Mouse (Mus musculus) limb, embryonic 12.5 days (tissue): ENCODE data around the gene Tmem220. TPM values are rescaled to one million over a fixed set of nuclear protein-coding genes. Genes with fewer than 3 reads are reported as not detected.
"Not testable (repeated sequence)": the region's sequence is repeated elsewhere in the genome, so short reads cannot be mapped to it uniquely, and the experiment has no call there.

Experiments
- ATAC-seq: fragments of 200-750 bp; cut with Nextera tagmentation; 2 replicates; pipeline ENCODE4 v1.8.0; 2017; ENCODE audit warnings: low read depth, moderate TSS enrichment; ENCODE audit not compliant: insufficient number of reproducible peaks, insufficient read depth, low FRiP score, low TSS enrichment
- H3K27ac ChIP-seq: fragments of 300-500 bp; sonication (generic); 2 replicates; pipeline ENCODE4 v1.5.1; 2016; ENCODE audit warnings: mild to moderate bottlenecking, moderate library complexity
- H3K27me3 ChIP-seq: fragments of 300-500 bp; sonication (generic); 2 replicates; pipeline ENCODE4 v1.6.1; 2016; ENCODE audit warnings: mild to moderate bottlenecking, moderate library complexity
- H3K36me3 ChIP-seq: fragments of 300-500 bp; sonication (generic); 2 replicates; pipeline ENCODE4 v1.6.1; 2016; ENCODE audit warnings: mild to moderate bottlenecking, moderate library complexity
- H3K4me1 ChIP-seq: fragments of 300-500 bp; sonication (generic); replicated peaks from 2 replicates; pipeline ENCODE4 v1.6.1; 2016
- H3K4me2 ChIP-seq: fragments of 300-500 bp; sonication (generic); 2 replicates; pipeline ENCODE4 v1.6.1; 2016; ENCODE audit warnings: mild to moderate bottlenecking, moderate library complexity
- H3K4me3 ChIP-seq: fragments of 300-500 bp; sonication (generic); replicated peaks from 2 replicates; pipeline ENCODE4 v1.5.1; 2016; ENCODE audit warnings: mild to moderate bottlenecking
- H3K9ac ChIP-seq: fragments of 300-500 bp; sonication (generic); replicated peaks from 2 replicates; pipeline ENCODE4 v1.6.1; 2016; ENCODE audit warnings: mild to moderate bottlenecking, moderate library complexity
- H3K9me3 ChIP-seq: fragments of 300-500 bp; sonication (generic); 2 replicates; pipeline ENCODE4 v1.6.1; 2016; ENCODE audit warnings: mild to moderate bottlenecking, moderate library complexity
- WGBS: fragments of 180-500 bp; shearing (Covaris S2); methylation state at CpG from one replicate; pipeline ENCODE4 v1.1.7; 2016; 5-methylcytosine and 5-hydroxymethylcytosine counted together
- polyA plus RNA-seq: library from polyadenylated mRNA; unstranded; fragments of >200 nt; fragmentation: Nextera tagmentation; extraction: Ambion mirVana; gene quantifications from 2 replicates; pipeline ENCODE4 v1.2.1, GENCODE M21; 2016

The Tmem220 gene
- polyA plus RNA-seq, 1 experiment from 2014 or later: 1.1 TPM

GRCm38 (mm10) chr11:67020948-67021347 is 4.0 kb upstream of the Tmem220 start:
- Histone ChIP-seq H3K9ac (no peak overlapping the region), H3K4me1 (peaks cover 12% of the 10 kb centered on the region), H3K27ac (no peak overlapping the region), H3K36me3 (no peaks in the 10 kb centered on the region), H3K4me2 (peak overlapping the region; percentile 50), H3K9me3 (no peaks in the 10 kb centered on the region), H3K27me3 (peaks cover 20% of the 10 kb centered on the region), H3K4me3 (peak overlapping the region; percentile 20)
- WGBS: 3% methylated on average over 12 of the region's 12 CpGs
- ATAC-seq: no peak

GRCm38 (mm10) chr11:67022354-67023115 is 2.4 kb upstream of the Tmem220 start:
- 85% methylated on average over 13 of the region's 13 CpGs for WGBS
- no peak overlapping the region for H3K4me2 ChIP-seq
- no peak overlapping the region for H3K4me3 ChIP-seq
- no peak overlapping the region for H3K9ac ChIP-seq
- no peaks in the 10 kb centered on the region for H3K9me3 ChIP-seq
- H3K27ac ChIP-seq: no peak overlapping the region
- peaks cover 12% of the 10 kb centered on the region for H3K4me1 ChIP-seq
- no peaks in the 10 kb centered on the region for H3K36me3 ChIP-seq
- ATAC-seq: no peak
- peaks cover 20% of the 10 kb centered on the region for H3K27me3 ChIP-seq

DNA sequence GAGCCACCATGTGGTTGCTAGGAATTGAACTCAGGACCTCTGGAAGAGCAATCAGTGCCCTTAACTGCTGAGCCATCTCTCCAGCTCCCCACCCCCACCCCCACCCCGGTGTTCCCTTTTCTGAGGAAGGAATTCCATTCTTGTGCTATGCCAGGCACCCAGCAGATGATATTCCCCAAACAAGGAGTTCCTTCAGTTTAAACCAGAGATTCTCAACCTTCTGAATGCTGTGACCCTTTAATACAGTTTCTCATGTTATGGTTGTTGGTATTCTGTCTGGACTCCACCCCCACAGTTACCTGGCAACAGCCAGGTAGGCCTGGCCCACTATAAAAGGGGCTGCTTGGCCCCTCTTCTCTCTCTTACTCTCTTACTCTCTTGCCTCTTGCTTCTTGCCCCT is 1.8 kb upstream of the Tmem220 start:
- not testable (repeated sequence) for H3K36me3 ChIP-seq, H3K4me1 ChIP-seq, ATAC-seq, H3K4me3 ChIP-seq, H3K9me3 ChIP-seq, H3K4me2 ChIP-seq, H3K9ac ChIP-seq, H3K27ac ChIP-seq
- 40% methylated on average over 1 of the region's 1 CpGs for WGBS
- H3K27me3 ChIP-seq: peaks cover 18% of the 10 kb centered on the region

DNA sequence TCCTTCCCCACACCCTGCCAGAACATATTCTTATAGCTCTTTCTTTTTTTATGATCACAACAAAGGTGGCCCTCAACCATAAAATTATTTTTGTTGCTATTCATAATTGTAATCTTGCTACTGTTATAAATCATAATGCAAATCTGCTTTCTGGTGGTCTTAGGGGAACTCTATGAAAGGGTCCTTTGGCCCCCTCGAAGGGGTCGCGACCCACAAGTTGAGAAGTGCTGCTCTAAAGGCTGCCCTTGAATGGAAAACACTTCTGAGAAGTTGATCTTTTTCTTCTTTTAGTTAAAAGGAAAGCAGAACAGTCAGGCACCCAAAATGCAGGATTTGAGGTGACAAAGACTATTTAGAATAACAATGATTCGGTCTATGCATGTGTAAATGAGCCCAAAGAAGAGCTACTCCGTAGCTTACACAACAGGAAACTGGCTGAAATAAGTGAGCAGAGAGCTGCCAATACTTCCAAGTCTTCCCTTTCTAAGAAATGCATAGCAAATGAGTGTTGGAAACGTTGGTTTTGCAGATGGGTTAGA is 1.1 kb upstream of the Tmem220 start:
- ATAC-seq: no peak
- Histone ChIP-seq H3K27me3 (peaks cover 11% of the 10 kb centered on the region; the same call in 1 of the 2 replicates), H3K27ac (no peak overlapping the region), H3K4me1 (peaks cover 5% of the 10 kb centered on the region; the same call in 1 of the 2 replicates), H3K4me2 (no peak overlapping the region), H3K9me3 (no peaks in the 10 kb centered on the region), H3K4me3 (no peak overlapping the region), H3K36me3 (no peaks in the 10 kb centered on the region), H3K9ac (no peak overlapping the region)
- WGBS: 42% methylated on average over 6 of the region's 6 CpGs

GRCm38 (mm10) chr11:67030904-67031602 is 6.1 kb downstream of the Tmem220 start:
- Histone ChIP-seq H3K9me3 (no peaks in the 10 kb centered on the region), H3K27ac (no peak overlapping the region), H3K9ac (no peak overlapping the region), H3K4me3 (no peak overlapping the region), H3K36me3 (no peaks in the 10 kb centered on the region), H3K4me2 (no peak overlapping the region), H3K27me3 (no peaks in the 10 kb centered on the region), H3K4me1 (no peaks in the 10 kb centered on the region)
- 56% methylated on average over 16 of the region's 16 CpGs for WGBS
- no peak for ATAC-seq

DNA sequence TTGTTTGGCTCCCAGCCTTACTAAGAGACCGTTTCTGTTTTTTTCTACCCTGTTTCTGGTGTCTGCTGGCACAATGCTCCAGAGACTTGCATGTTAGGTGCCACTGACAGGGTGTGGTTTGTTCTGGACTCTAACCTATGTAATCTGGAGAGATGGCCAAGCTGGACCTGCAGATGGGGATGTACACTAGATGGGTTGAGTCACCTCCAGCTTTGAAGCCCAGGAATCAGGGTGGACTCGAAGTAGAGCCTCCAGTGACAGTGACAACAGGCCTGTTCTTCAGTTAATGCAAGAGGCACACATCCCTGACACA is 6.6 kb downstream of the Tmem220 start:
- 58% methylated on average over 2 of the region's 2 CpGs for WGBS
- Histone ChIP-seq H3K27me3 (no peaks in the 10 kb centered on the region), H3K4me3 (no peak overlapping the region)

GRCm38 (mm10) chr11:67034775-67035485 is 10.0 kb downstream of the Tmem220 start:
- H3K4me2 ChIP-seq: no peak overlapping the region
- no peak overlapping the region for H3K4me3 ChIP-seq
- no peak overlapping the region for H3K9ac ChIP-seq
- H3K36me3 ChIP-seq: peaks cover 31% of the 10 kb centered on the region
- H3K27me3 ChIP-seq: no peaks in the 10 kb centered on the region
- H3K4me1 ChIP-seq: no peaks in the 10 kb centered on the region
- no peak overlapping the region for H3K27ac ChIP-seq
- WGBS: 80% methylated on average over 4 of the region's 4 CpGs
- H3K9me3 ChIP-seq: no peaks in the 10 kb centered on the region
- no peak for ATAC-seq

More for the DNA sequence above, 6.6 kb downstream of the Tmem220 start:
- H3K9ac ChIP-seq: no peak overlapping the region
- no peak overlapping the region for H3K27ac ChIP-seq
- no peaks in the 10 kb centered on the region for H3K36me3 ChIP-seq
- no peaks in the 10 kb centered on the region for H3K9me3 ChIP-seq
- no peaks in the 10 kb centered on the region for H3K4me1 ChIP-seq
- ATAC-seq: no peak
- H3K4me2 ChIP-seq: no peak overlapping the region

GRCm38 (mm10) chr11:67036229-67036628 is 11.3 kb downstream of the Tmem220 start:
- Histone ChIP-seq H3K36me3 (peaks cover 44% of the 10 kb centered on the region), H3K4me2 (no peak overlapping the region), H3K27me3 (no peaks in the 10 kb centered on the region), H3K27ac (no peak overlapping the region), H3K4me1 (no peaks in the 10 kb centered on the region), H3K9ac (no peak overlapping the region), H3K9me3 (no peaks in the 10 kb centered on the region), H3K4me3 (no peak overlapping the region)
- 94% methylated on average over 6 of the region's 6 CpGs for WGBS
- ATAC-seq: no peak

GRCm38 (mm10) chr11:67036892-67037291 is 11.9 kb downstream of the Tmem220 start:
- WGBS: 93% methylated on average over 9 of the region's 9 CpGs
- H3K9me3 ChIP-seq: no peaks in the 10 kb centered on the region
- no peak overlapping the region for H3K9ac ChIP-seq
- no peak overlapping the region for H3K27ac ChIP-seq
- no peak overlapping the region for H3K4me3 ChIP-seq
- ATAC-seq: no peak
- no peaks in the 10 kb centered on the region for H3K27me3 ChIP-seq
- H3K4me2 ChIP-seq: no peak overlapping the region
- H3K4me1 ChIP-seq: no peaks in the 10 kb centered on the region
- peaks cover 50% of the 10 kb centered on the region for H3K36me3 ChIP-seq

GRCm38 (mm10) chr11:67039799-67040198 is 14.8 kb downstream of the Tmem220 start:
- H3K27ac ChIP-seq: no peak overlapping the region
- H3K9me3 ChIP-seq: no peaks in the 10 kb centered on the region
- peaks cover 60% of the 10 kb centered on the region for H3K36me3 ChIP-seq
- H3K27me3 ChIP-seq: no peaks in the 10 kb centered on the region
- ATAC-seq: no peak
- H3K4me1 ChIP-seq: no peaks in the 10 kb centered on the region
- H3K4me2 ChIP-seq: no peak overlapping the region
- no peak overlapping the region for H3K9ac ChIP-seq
- no peak overlapping the region for H3K4me3 ChIP-seq
- WGBS: 89% methylated on average over 3 of the region's 3 CpGs

DNA sequence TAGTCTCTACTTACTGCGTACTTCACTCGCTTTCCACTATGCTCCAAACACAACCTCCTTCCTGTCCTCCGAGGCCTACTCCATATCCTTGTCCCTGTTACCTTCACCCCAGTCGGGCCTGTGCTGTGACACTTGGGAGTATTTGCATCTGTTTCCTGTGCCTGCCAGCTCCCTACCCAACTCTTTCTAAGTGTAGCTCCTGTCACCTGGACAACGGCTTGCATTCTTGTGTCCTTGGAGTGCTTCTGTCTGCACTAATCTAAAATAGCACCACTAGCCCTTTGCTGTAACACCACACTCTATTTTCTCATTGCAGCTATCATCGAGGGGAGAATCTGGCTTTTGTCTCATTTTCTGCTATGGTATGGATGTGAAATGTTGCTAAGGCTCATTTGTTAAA is 15.5 kb downstream of the Tmem220 start:
- H3K9me3 ChIP-seq: no peaks in the 10 kb centered on the region
- no peak overlapping the region for H3K9ac ChIP-seq
- H3K36me3 ChIP-seq: peaks cover 62% of the 10 kb centered on the region
- no peak for ATAC-seq
- 95% methylated on average over 6 of the region's 6 CpGs for WGBS
- no peak overlapping the region for H3K4me3 ChIP-seq
- no peak overlapping the region for H3K4me2 ChIP-seq
- no peaks in the 10 kb centered on the region for H3K27me3 ChIP-seq
- H3K27ac ChIP-seq: no peak overlapping the region
- no peaks in the 10 kb centered on the region for H3K4me1 ChIP-seq
